Comparison of ENCODE assay signal across 16 mouse cellular contexts in genomic region chr10:69928358-69928757, GRCm38 (mm10).
DNase-seq lines count a peak whose midpoint lies in the region; ATAC-seq lines count a peak whose summit lies in the region.
"Had no signal": no experiment of that assay in that cellular context is flagged by ENCODE, and none has a peak within 500 bp of the region (broad histone marks: within the 10 kb centered on the region; RNA-seq: fewer than 3 reads in every experiment).

No protein-coding gene starts in this region.

- WGBS in lung, embryonic 15.5 days: 53% methylated on average over 7 of the region's 7 CpGs
- 46% methylated on average over 7 of the region's 7 CpGs for WGBS in stomach, embryonic 16.5 days

- H3K27me3 ChIP-seq in lung, embryonic 15.5 days: no peaks in the 10 kb centered on the region
- no peaks in the 10 kb centered on the region for H3K27me3 ChIP-seq in stomach, embryonic 16.5 days (ENCODE audit: control insufficient read depth, insufficient read depth, low read length)
- H3K27me3 ChIP-seq: CH12.LX; embryonic facial prominence, embryonic 15.5 days had no signal

- no peak for ATAC-seq in lung, embryonic 15.5 days (ENCODE audit: borderline replicate concordance, extremely low read depth, low FRiP score, low TSS enrichment)
- 0 out of 2 replicates have a peak, but pooled peaks have one; percentile 30 for ATAC-seq in stomach, embryonic 16.5 days (ENCODE audit: insufficient read depth, low FRiP score)
- ATAC-seq: midbrain, embryonic 16.5 days had no signal

- no peaks in the 10 kb centered on the region for H3K36me3 ChIP-seq in lung, embryonic 15.5 days
- no peaks in the 10 kb centered on the region for H3K36me3 ChIP-seq in stomach, embryonic 16.5 days (ENCODE audit: control insufficient read depth, insufficient read depth, low read length)
- H3K36me3 ChIP-seq: embryonic facial prominence, embryonic 15.5 days had no signal

- H3K9me3 ChIP-seq in lung, embryonic 15.5 days: no peaks in the 10 kb centered on the region
- no peaks in the 10 kb centered on the region for H3K9me3 ChIP-seq in stomach, embryonic 16.5 days (replicated peaks; ENCODE audit: control insufficient read depth, low read length)
- H3K9me3 ChIP-seq: embryonic facial prominence, embryonic 15.5 days; heart, embryonic 10.5 days had no signal

- H3K4me3 ChIP-seq in lung, embryonic 15.5 days: no peak overlapping the region
- peak overlapping the region; percentile 24 for H3K4me3 ChIP-seq in stomach, embryonic 16.5 days (replicated peaks; ENCODE audit: low read length)
- H3K4me3 ChIP-seq: embryonic facial prominence, embryonic 15.5 days; heart, embryonic 10.5 days had no signal

- no peak overlapping the region for H3K9ac ChIP-seq in lung, embryonic 15.5 days
- no peak overlapping the region for H3K9ac ChIP-seq in stomach, embryonic 16.5 days (ENCODE audit: low read length)
- H3K9ac ChIP-seq: embryonic facial prominence, embryonic 15.5 days; hindbrain, embryonic 14.5 days had no signal

- H3K4me2 ChIP-seq in lung, embryonic 15.5 days: peak overlapping the region; percentile 69; the same call in 1 of the 2 replicates
- H3K4me2 ChIP-seq in stomach, embryonic 16.5 days (ENCODE audit: low read depth, low read length): peak overlapping the region; percentile 61
- H3K4me2 ChIP-seq: embryonic facial prominence, embryonic 15.5 days; hindbrain, embryonic 14.5 days had no signal

- peak overlapping the region; percentile 95 for H3K27ac ChIP-seq in lung, embryonic 15.5 days
- H3K27ac ChIP-seq in stomach, embryonic 16.5 days (ENCODE audit: low read length): peak overlapping the region; percentile 95
- H3K27ac ChIP-seq: embryonic facial prominence, embryonic 15.5 days; heart, embryonic 10.5 days; hindbrain, embryonic 14.5 days had no signal

- peaks cover 49% of the 10 kb centered on the region for H3K4me1 ChIP-seq in lung, embryonic 15.5 days
- H3K4me1 ChIP-seq in stomach, embryonic 16.5 days (ENCODE audit: control insufficient read depth, insufficient read depth, low read length): peaks cover 21% of the 10 kb centered on the region; the same call in 1 of the 2 replicates

- DNase-seq in lung, postnatal 14 days: no peak
- DNase-seq in kidney, adult 11 months: peak; percentile 83
- peak; percentile 55 to 77 for DNase-seq in kidney, postnatal 25 days
- DNase-seq in heart, postnatal 4 days: no peak
- DNase-seq in frontal cortex, adult 2 months (ENCODE audit: extremely low spot score in 1 of 2, low spot score in 1 of 2): no peak
- DNase-seq: adrenal gland, postnatal 36 days; cerebellum, adult 8-10 months; layer of hippocampus, adult 9-11 months; lung, adult 2 months had no signal

Comparison
In these comparisons a context has a peak if more than half of its experiments do, and no peak if none do; other contexts are left out.
1. DNase-seq: peak in kidney, adult 11 months (single experiment) and kidney, postnatal 25 days (2 of 2); none in lung, postnatal 14 days (single experiment), heart, postnatal 4 days (single experiment) and frontal cortex, adult 2 months (0 of 2).